Mouse (Mus musculus) hindbrain, embryonic 10.5 days (tissue): Measurements from ENCODE around the gene Gm7358. TPM values are rescaled to one million over a fixed set of nuclear protein-coding genes. Genes with fewer than 3 reads are reported as not detected.
"Not testable (repeated sequence)": the region's sequence is repeated elsewhere in the genome, so short reads cannot be mapped to it uniquely, and the experiment has no call there.

Source experiments
- DNase-seq: peaks from one replicate; pipeline ENCODE4 v3.0.0-alpha.2; 2017; ENCODE audit warnings: low spot score
- H3K27ac ChIP-seq: fragments of 300-500 bp; sonication (generic); 2 replicates; pipeline ENCODE4 v1.5.1; 2016; ENCODE audit warnings: mild to moderate bottlenecking, moderate library complexity
- H3K27me3 ChIP-seq: fragments of 300-500 bp; sonication (generic); 2 replicates; pipeline ENCODE4 v1.6.1; 2016; ENCODE audit warnings: mild to moderate bottlenecking; ENCODE audit not compliant: poor library complexity, insufficient read depth, severe bottlenecking
- H3K36me3 ChIP-seq: fragments of 300-500 bp; sonication (generic); 2 replicates; pipeline ENCODE4 v1.6.1; 2016; ENCODE audit warnings: mild to moderate bottlenecking, moderate library complexity
- H3K4me1 ChIP-seq: fragments of 300-500 bp; sonication (generic); replicated peaks from 2 replicates; pipeline ENCODE4 v1.6.1; 2016; ENCODE audit warnings: mild to moderate bottlenecking
- H3K4me3 ChIP-seq: fragments of 300-500 bp; sonication (generic); 2 replicates; pipeline ENCODE4 v1.5.1; 2016; ENCODE audit warnings: mild to moderate bottlenecking, moderate library complexity
- H3K9me3 ChIP-seq: fragments of 300-500 bp; sonication (generic); 2 replicates; pipeline ENCODE4 v1.6.1; 2016; ENCODE audit warnings: mild to moderate bottlenecking, moderate library complexity
- WGBS: fragments of 180-500 bp; shearing (Covaris S2); methylation state at CpG from one replicate; pipeline ENCODE4 v1.1.7; 2016; 5-methylcytosine and 5-hydroxymethylcytosine counted together
- polyA plus RNA-seq: library from polyadenylated mRNA; unstranded; fragments of >200 nt; fragmentation: Nextera tagmentation; extraction: Ambion mirVana; gene quantifications from 2 replicates; pipeline ENCODE4 v1.2.1, GENCODE M21; 2016

The Gm7358 gene
- polyA plus RNA-seq: not detected in 2 replicates

DNA sequence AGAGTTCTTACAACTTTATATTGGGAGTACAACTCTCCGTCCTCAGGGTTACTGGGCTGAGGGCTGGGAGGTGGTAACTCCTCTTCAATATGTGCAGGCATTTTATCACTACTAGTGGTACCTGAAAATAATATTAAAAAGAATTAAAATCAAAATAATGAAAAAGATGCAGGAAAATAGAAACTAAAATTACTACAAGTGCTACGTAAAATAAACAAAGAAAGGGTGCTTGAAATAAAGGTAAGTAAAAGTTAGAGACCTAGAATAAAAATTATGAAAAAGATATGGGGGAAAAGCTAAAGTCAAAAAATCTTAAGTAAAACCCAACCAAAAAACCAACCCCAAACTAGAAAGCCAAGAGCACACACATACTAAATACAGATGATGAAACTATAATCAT lies at the start of gene Gm7358:
Gm7358 (minus strand) TSS at position 101 of the 400 bp plus-strand sequence.
- DNase-seq, H3K9me3 ChIP-seq, H3K27ac ChIP-seq, H3K27me3 ChIP-seq, H3K36me3 ChIP-seq, H3K4me1 ChIP-seq, H3K4me3 ChIP-seq: not testable (repeated sequence)
- WGBS: 91% methylated on average over 1 of the region's 2 CpGs

DNA sequence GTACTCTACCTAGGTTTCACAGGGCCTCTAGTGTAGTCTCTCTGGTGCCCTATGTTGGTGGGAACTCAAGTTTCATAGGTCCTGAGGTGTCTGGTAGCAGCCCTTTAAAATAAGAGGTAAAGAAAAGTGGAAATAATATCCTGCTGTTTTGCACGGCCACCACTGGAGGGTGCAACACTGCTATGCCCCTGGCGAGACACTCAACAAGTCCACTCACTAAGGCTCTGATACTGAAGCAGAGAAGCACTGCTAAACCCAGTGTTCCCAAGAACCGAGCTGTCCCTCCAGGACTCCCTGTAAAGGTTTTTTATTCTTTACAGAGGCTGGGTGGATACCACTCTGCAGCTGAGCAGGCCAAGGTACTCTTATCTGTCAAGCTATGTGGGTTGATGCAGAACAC lies 43.7 kb upstream of the Gm7358 start:
- not testable (repeated sequence) for H3K27ac ChIP-seq, H3K4me3 ChIP-seq, H3K27me3 ChIP-seq, H3K36me3 ChIP-seq, DNase-seq, H3K4me1 ChIP-seq, H3K9me3 ChIP-seq
- WGBS: 31% methylated on average over 3 of the region's 3 CpGs

DNA sequence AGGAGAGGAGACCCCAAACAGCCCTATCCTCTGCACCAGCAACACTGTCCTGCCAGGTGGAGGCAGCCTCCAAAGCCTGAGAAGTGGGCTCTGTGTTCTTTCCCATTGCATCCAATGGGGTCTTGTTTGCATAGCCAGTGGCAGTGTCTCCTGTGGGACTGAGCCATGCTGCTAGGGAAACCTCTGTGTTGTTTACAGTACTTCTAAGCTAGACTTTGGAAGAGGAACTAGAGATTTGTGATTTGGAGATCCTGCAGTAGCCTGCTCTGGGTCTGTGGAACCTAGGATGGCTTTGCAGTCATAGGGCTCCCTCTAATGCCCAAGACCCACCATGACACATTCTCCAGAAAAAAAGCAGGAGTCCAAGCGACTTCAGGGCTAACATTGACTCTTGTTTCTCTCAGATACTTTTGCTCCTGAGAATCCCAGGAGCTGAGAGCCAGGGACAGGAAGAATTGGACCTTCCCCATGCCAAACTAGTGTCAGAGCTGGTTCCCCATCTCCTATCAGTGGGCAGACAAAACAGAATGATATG lies 42.2 kb upstream of the Gm7358 start:
- 27% methylated on average over 1 of the region's 1 CpGs for WGBS
- H3K4me3 ChIP-seq, H3K27ac ChIP-seq, H3K36me3 ChIP-seq, H3K27me3 ChIP-seq, DNase-seq, H3K4me1 ChIP-seq, H3K9me3 ChIP-seq: not testable (repeated sequence)

DNA sequence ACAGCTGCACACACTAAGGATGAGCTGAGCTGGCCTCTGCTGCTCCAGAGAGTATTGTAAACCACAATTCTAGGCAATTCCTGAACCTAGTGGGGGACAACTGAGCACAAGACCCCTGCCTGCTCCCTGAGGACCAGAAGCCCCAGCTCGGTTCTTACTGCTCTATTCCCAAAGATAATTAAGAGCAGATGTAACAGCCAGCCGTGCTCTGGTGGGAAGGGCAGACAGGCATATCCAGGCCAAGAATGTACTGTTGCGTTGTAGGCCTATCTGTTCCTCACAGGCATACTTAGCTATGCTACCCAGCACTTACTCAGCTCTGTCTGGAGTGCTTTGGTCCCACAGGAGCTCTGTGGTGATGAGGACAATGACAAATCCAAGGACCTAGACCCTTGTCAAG lies 40.6 kb upstream of the Gm7358 start:
- not testable (repeated sequence) for H3K9me3 ChIP-seq, H3K27ac ChIP-seq, H3K4me3 ChIP-seq, H3K4me1 ChIP-seq, H3K36me3 ChIP-seq, DNase-seq, H3K27me3 ChIP-seq
- WGBS: 51% methylated on average over 3 of the region's 3 CpGs

DNA sequence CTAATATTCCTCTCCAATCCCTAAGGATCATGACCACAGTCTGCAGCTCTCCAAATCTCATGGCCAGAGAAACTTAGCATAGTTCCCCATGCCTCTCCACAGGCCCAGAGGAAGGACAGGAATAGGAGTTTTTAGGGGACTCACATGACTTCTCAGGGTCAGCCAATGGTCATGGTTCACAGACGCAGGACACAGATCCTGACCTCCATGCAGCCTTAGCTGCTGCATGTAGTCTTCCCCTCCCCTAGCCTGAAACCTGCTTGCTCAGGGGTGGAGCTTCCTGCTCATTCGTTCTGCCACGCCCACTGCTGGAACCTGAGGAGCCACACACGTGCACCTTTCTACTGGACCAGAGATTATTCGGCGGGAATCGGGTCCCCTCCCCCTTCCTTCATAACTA lies 34.8 kb upstream of the Gm7358 start:
- H3K27me3 ChIP-seq, H3K36me3 ChIP-seq, H3K9me3 ChIP-seq, DNase-seq, H3K4me3 ChIP-seq, H3K27ac ChIP-seq, H3K4me1 ChIP-seq: not testable (repeated sequence)
- 25% methylated on average over 4 of the region's 7 CpGs for WGBS

DNA sequence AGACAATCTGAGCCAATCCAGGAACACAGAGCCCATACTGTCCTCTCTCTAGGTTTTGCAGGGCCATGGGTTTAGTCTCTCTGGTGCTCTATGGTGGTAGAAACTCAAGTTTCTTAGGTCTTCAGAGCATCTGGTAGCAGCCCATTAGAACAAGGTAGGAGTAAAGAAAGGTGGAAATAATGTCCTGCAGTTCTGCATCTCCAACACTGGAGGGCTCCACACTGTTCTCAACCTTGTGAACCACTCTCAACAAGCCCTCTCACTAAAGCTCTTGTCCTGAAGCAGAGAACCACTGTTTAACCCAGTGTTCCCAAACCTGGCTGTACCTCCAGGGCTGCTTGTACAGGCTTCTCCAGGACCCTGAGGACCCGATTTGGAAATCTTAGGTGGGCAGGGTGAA lies 27.3 kb upstream of the Gm7358 start:
- H3K4me3 ChIP-seq, H3K27ac ChIP-seq, H3K4me1 ChIP-seq, H3K36me3 ChIP-seq, H3K27me3 ChIP-seq, H3K9me3 ChIP-seq, DNase-seq: not testable (repeated sequence)
- WGBS: 7% methylated on average over 1 of the region's 1 CpGs

DNA sequence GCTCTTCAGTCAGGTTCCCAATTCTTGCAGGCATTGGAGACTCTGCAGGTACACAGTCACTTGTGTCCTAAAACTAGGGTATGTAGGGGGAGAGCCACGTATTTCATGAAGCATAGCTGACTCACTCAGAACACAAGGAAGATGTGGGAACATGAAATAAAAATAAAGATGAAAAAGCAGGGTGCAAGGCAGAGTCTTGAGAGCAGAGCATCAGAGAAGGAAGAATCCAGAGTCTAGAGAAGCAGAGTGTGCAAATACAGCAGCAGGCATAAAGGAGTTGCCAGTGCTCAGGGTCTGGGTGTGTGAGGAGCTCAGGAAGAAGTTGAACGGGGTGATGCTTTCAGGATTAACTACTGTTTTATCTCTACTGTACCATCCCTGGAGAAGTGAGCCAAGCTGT lies 17.5 kb downstream of the Gm7358 start:
- not testable (repeated sequence) for H3K9me3 ChIP-seq, H3K4me3 ChIP-seq, H3K36me3 ChIP-seq, H3K4me1 ChIP-seq, H3K27me3 ChIP-seq, H3K27ac ChIP-seq, DNase-seq
- WGBS: 92% methylated on average over 1 of the region's 2 CpGs

DNA sequence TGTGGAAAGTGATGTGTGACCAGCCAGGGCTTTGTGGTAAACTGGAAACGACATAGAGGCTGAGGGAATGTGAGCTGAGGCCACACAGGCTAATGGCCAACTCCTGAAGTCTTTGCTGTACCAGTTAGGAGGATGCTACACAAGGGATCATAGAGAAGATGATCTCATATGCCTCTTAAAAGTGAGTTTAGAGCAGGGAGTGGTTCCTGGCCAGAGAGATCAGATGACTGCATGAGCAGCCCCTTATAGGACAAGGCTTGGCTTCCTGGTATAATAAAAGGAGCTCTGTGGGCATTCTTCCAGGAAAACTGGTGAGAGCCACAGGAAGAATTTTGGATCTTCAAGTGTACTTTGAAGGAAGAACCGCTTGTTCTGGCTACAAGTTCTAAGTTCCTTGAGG lies 22.3 kb downstream of the Gm7358 start:
- 68% methylated on average over 1 of the region's 2 CpGs for WGBS
- not testable (repeated sequence) for H3K36me3 ChIP-seq, H3K4me3 ChIP-seq, H3K4me1 ChIP-seq, H3K27me3 ChIP-seq, DNase-seq, H3K27ac ChIP-seq, H3K9me3 ChIP-seq

DNA sequence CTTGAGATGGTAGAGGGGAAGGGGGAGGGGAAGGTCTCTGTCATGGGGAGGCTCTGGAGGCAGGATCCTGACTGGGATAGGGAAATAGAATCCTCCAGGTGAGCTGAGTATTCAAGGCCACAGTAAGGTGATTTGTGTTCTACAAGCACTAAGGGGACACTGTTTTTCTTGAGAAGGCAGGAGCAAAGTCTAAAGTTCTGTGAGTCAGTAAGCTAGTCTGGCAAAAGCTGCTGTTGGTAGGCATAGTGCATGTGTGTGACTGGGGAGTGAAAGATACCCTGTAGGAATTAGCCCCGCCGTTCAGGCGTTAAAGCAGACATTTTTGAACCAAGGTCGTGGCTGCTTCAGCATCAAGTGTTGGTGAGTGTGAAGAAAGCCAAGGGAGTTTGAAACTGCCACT lies 23.2 kb downstream of the Gm7358 start:
- H3K27ac ChIP-seq, H3K27me3 ChIP-seq, H3K4me1 ChIP-seq, H3K9me3 ChIP-seq, H3K36me3 ChIP-seq, H3K4me3 ChIP-seq, DNase-seq: not testable (repeated sequence)
- WGBS: 84% methylated on average over 4 of the region's 4 CpGs

Other genes with a start within 250 kb of the Gm7358 start
- not detected in 2 replicates for gene Gm7168, start 111.2 kb downstream of the Gm7358 start, polyA plus RNA-seq
- gene Gm7356, start 55.8 kb downstream of the Gm7358 start, polyA plus RNA-seq: not detected in 2 replicates
- gene Dact2, start 144.8 kb upstream of the Gm7358 start, polyA plus RNA-seq: 0.33 and 0.46 TPM in 2 replicates
- 3.6 and 7.9 TPM in 2 replicates for gene Smoc2, start 220.0 kb upstream of the Gm7358 start, polyA plus RNA-seq